Mouse (Mus musculus): Measurements from ENCODE around the gene Ndufb5. TPM values are rescaled to one million over a fixed set of nuclear protein-coding genes. Genes with fewer than 3 reads are reported as not detected.
"Not testable (repeated sequence)": the region's sequence is repeated elsewhere in the genome, so short reads cannot be mapped to it uniquely, and the experiment has no call there.

Gene Ndufb5
- total RNA-seq, 2 experiments from 2014 or later, result 359 to 426 TPM

GRCm38 (mm10) chr3:32724191-32724590 is 12.6 kb upstream of the Ndufb5 start:
- DNase-seq (ENCODE audit: low spot score in 2 of 2), result no peak

GRCm38 (mm10) chr3:32725951-32726350 is 10.8 kb upstream of the Ndufb5 start:
- no peak for DNase-seq (ENCODE audit: low spot score in 2 of 2)

- no peak for DNase-seq (ENCODE audit: low spot score in 2 of 2)
Measured at GRCm38 (mm10) chr3:32727861-32728260, 8.9 kb upstream of the Ndufb5 start.

- DNase-seq (ENCODE audit: low spot score in 2 of 2), result no peak
Measured at GRCm38 (mm10) chr3:32737172-32737655, 424 bp downstream of the Ndufb5 start, which contains the start of gene Mrpl47. Gene Mrpl47 (minus strand): TSS chr3:32737605.

GRCm38 (mm10) chr3:32738549-32738948 is 1.8 kb downstream of the Ndufb5 start:
- no peak for DNase-seq (ENCODE audit: low spot score in 2 of 2)

- no peak for DNase-seq (ENCODE audit: low spot score in 2 of 2)
Measured at GRCm38 (mm10) chr3:32742276-32742780, 5.5 kb downstream of the Ndufb5 start.

GRCm38 (mm10) chr3:32745001-32745400 is 8.2 kb downstream of the Ndufb5 start:
- DNase-seq (ENCODE audit: low spot score in 2 of 2), result no peak

- DNase-seq (ENCODE audit: low spot score in 2 of 2), result not testable (repeated sequence)
Measured at GRCm38 (mm10) chr3:32745426-32745825, 8.6 kb downstream of the Ndufb5 start.

- no peak for DNase-seq (ENCODE audit: low spot score in 2 of 2)
Measured at GRCm38 (mm10) chr3:32748384-32748783, 11.6 kb downstream of the Ndufb5 start.

GRCm38 (mm10) chr3:32749820-32750579 is 13.2 kb downstream of the Ndufb5 start:
- DNase-seq (ENCODE audit: low spot score in 2 of 2), result no peak

GRCm38 (mm10) chr3:32754384-32754915 is 17.7 kb downstream of the Ndufb5 start:
- DNase-seq (ENCODE audit: low spot score in 2 of 2), result no peak

GRCm38 (mm10) chr3:32759212-32759611 is 22.4 kb downstream of the Ndufb5 start:
- DNase-seq (ENCODE audit: low spot score in 2 of 2), result no peak

GRCm38 (mm10) chr3:32762962-32763361 is 26.2 kb downstream of the Ndufb5 start:
- no peak for DNase-seq (ENCODE audit: low spot score in 2 of 2)

GRCm38 (mm10) chr3:32763902-32764301 is 27.1 kb downstream of the Ndufb5 start:
- no peak for DNase-seq (ENCODE audit: low spot score in 2 of 2)

GRCm38 (mm10) chr3:32770781-32771180 is 34.0 kb downstream of the Ndufb5 start:
- no peak for DNase-seq (ENCODE audit: low spot score in 2 of 2)

Other genes with a start within 250 kb of the Ndufb5 start
- not detected for gene Kcnmb3, start 244.8 kb upstream of the Ndufb5 start, total RNA-seq (2021)
- gene Zfp639, start 226.7 kb upstream of the Ndufb5 start, total RNA-seq (2021), result 10 to 100 TPM; 24.9 to 31.9 TPM
- 10 to 100 TPM; 96.4 to 98.4 TPM for gene Mfn1, start 207.5 kb upstream of the Ndufb5 start, total RNA-seq (2021)
- 10 to 100 TPM; 29.8 to 41.2 TPM for gene Gnb4, start 120.4 kb upstream of the Ndufb5 start, total RNA-seq (2021)
- 10 to 100 TPM; 42.9 to 47.1 TPM for gene Actl6a, start 30.7 kb upstream of the Ndufb5 start, total RNA-seq (2021)
- gene Mrpl47, start 615 bp downstream of the Ndufb5 start, total RNA-seq (2021), result 10 to 100 TPM; 29.6 to 43.1 TPM
- 1 to 10 TPM; 3.1 to 4.4 TPM for gene Usp13, start 80.6 kb downstream of the Ndufb5 start, total RNA-seq (2021)

Data from adrenal gland, adult 18-20 months (tissue).